37 mouse cellular contexts compared by ENCODE assay signal in the genomic region with DNA sequence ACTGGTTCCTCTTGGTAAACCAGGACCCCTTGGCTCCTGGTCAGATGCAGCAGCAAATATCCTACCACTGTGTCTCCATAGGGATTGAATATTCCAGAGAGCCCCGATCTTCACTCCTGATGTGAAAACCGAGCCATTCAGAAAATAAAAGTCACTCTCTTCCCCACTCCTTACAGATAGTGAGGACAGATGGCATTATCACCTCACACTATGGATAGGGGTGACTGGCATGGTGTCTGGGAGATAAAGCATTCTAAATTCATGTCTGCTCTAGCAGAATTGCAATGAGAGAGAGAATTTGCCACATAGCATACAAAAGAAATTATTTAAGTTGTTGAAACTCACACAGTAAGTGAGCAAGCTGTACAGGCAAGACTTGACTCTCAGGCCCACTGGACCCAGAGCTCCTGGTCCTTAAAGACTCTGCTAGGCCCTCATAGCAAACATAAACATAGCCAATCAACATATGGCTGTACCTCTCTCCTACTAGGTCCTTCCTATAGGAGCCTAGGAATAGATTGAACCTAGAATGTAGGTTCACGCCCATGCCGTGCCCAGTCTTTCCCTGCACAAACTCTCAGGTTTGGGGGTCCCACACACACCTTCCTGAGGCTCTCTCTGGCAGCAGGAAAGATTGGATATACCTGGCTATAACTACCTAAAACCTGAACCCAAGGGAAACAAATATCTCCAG. TPM values are rescaled to one million over a fixed set of nuclear protein-coding genes. Genes with fewer than 3 reads are reported as not detected.
A peak's percentile ranks its signal among the peaks of the same experiment; 100 is the strongest.
DNase-seq lines count a peak whose midpoint lies in the region; ATAC-seq and TF ChIP-seq lines count a peak whose summit lies in the region.
"Had no signal": no experiment of that assay in that cellular context is flagged by ENCODE, and none has a peak within 500 bp of the region (broad histone marks: within the 10 kb centered on the region; RNA-seq: fewer than 3 reads in every experiment).

No protein-coding gene starts in this region.

- peak overlapping the region; percentile 36 for H3K9ac ChIP-seq in liver, embryonic 11.5 days (ENCODE audit: low read depth, low read length)
- H3K9ac ChIP-seq in liver, embryonic 16.5 days (ENCODE audit: low read depth, low read length) = peak overlapping the region; percentile 52
- H3K9ac ChIP-seq in kidney, embryonic 14.5 days (ENCODE audit: low read depth, low read length) = no peak overlapping the region
- H3K9ac ChIP-seq: hindbrain, embryonic 15.5 days; kidney, embryonic 15.5 days; midbrain, embryonic 13.5 days; neural tube, embryonic 13.5 days; stomach, embryonic 15.5 days had no signal

- no peaks in the 10 kb centered on the region for H3K27me3 ChIP-seq in testis, adult 2 months (ENCODE audit: control insufficient read depth, insufficient read depth, low read length)
- no peaks in the 10 kb centered on the region for H3K27me3 ChIP-seq in liver, embryonic 11.5 days (replicated peaks; ENCODE audit: control insufficient read depth, insufficient read depth, low read length)
- no peaks in the 10 kb centered on the region for H3K27me3 ChIP-seq in liver, embryonic 16.5 days (ENCODE audit: control insufficient read depth, insufficient read depth, low read depth, low read length)
- no peaks in the 10 kb centered on the region for H3K27me3 ChIP-seq in kidney, embryonic 14.5 days (ENCODE audit: control insufficient read depth, insufficient read depth, low read length)
- H3K27me3 ChIP-seq: hindbrain, embryonic 15.5 days; kidney, embryonic 15.5 days; midbrain, embryonic 13.5 days; neural tube, embryonic 13.5 days; stomach, embryonic 15.5 days had no signal

- peak; percentile 77 for ATAC-seq in liver, embryonic 11.5 days (replicated peaks; ENCODE audit: low FRiP score)
- peak; percentile 82 for ATAC-seq in liver, embryonic 16.5 days (ENCODE audit: low read depth)
- ATAC-seq in kidney, embryonic 14.5 days (ENCODE audit: low FRiP score, low TSS enrichment) = no peak
- ATAC-seq: forebrain, embryonic 16.5 days; inflammation-experienced regulatory T-cells, adult 6 months; midbrain, embryonic 13.5 days had no signal

- H3K4me2 ChIP-seq in liver, embryonic 11.5 days = peak overlapping the region; percentile 27
- H3K4me2 ChIP-seq in liver, embryonic 16.5 days (ENCODE audit: low read depth, low read length) = peak overlapping the region; percentile 48
- no peak overlapping the region for H3K4me2 ChIP-seq in kidney, embryonic 14.5 days (replicated peaks; ENCODE audit: low read depth, low read length)
- H3K4me2 ChIP-seq: hindbrain, embryonic 15.5 days; kidney, embryonic 15.5 days; midbrain, embryonic 13.5 days; neural tube, embryonic 13.5 days; stomach, embryonic 15.5 days had no signal

- TF ChIP-seq POLR2A in testis, adult 2 months (IDR thresholded peaks at IDR 0.05; ENCODE audit: control insufficient read depth, low read depth, low read length) = no peak

- H3K36me3 ChIP-seq in testis, adult 2 months (ENCODE audit: control insufficient read depth, insufficient read depth, low read length) = no peaks in the 10 kb centered on the region; the same call in 1 of the 2 replicates
- H3K36me3 ChIP-seq in liver, embryonic 11.5 days (ENCODE audit: control insufficient read depth, insufficient read depth, low read length) = peaks cover 16% of the 10 kb centered on the region
- H3K36me3 ChIP-seq in liver, embryonic 16.5 days (ENCODE audit: control insufficient read depth, insufficient read depth) = peaks cover 13% of the 10 kb centered on the region; the same call in 1 of the 2 replicates
- peaks cover 68% of the 10 kb centered on the region for H3K36me3 ChIP-seq in kidney, embryonic 14.5 days (ENCODE audit: control insufficient read depth, insufficient read depth, low read length)
- H3K36me3 ChIP-seq: G1E had no signal

- no peak overlapping the region for H3K27ac ChIP-seq in testis, adult 2 months (ENCODE audit: control insufficient read depth, insufficient read depth, low read depth, low read length)
- H3K27ac ChIP-seq in liver, embryonic 11.5 days (ENCODE audit: low read depth, low read length) = peak overlapping the region; percentile 82
- H3K27ac ChIP-seq in liver, embryonic 16.5 days (ENCODE audit: low read length) = peak overlapping the region; percentile 85
- no peak overlapping the region for H3K27ac ChIP-seq in kidney, embryonic 14.5 days (ENCODE audit: low read depth, low read length)
- H3K27ac ChIP-seq: hindbrain, embryonic 10.5 days; hindbrain, embryonic 15.5 days; kidney, embryonic 15.5 days; midbrain, embryonic 13.5 days; neural tube, embryonic 13.5 days; stomach, embryonic 15.5 days had no signal

- no peak for TF ChIP-seq CTCF in testis, adult 2 months (IDR thresholded peaks at IDR 0.05; ENCODE audit: control insufficient read depth, insufficient read depth, insufficient replicate concordance, low read depth, low read length)

- 68% methylated on average over 4 of the region's 4 CpGs for WGBS in liver, embryonic 11.5 days
- WGBS in liver, embryonic 16.5 days (ENCODE audit: insufficient replicate concordance) = 28% methylated on average over 4 of the region's 4 CpGs
- 82% methylated on average over 4 of the region's 4 CpGs for WGBS in kidney, embryonic 14.5 days

- DNase-seq in testis, postnatal 14 days (ENCODE audit: low spot score) = no peak
- DNase-seq in liver, embryonic 11.5 days (ENCODE audit: low spot score) = no peak
- no peak for DNase-seq in thymus, postnatal 10 days (ENCODE audit: low spot score in 2 of 2)
- no peak for DNase-seq in adrenal gland, postnatal 25 days
- DNase-seq: adrenal gland, postnatal 14 days; cerebellum, adult 8-10 months; cerebellum, postnatal 36 days; heart, postnatal 14 days; kidney, adult 11 months; kidney, postnatal 36 days; layer of hippocampus, postnatal 36 days; lung, postnatal 36 days; thymus, adult 18-20 months; thymus, postnatal 36 days had no signal

- peak overlapping the region; percentile 83 for H3K4me3 ChIP-seq in testis, adult 2 months (ENCODE audit: control insufficient read depth, low read depth, low read length)
- H3K4me3 ChIP-seq in liver, embryonic 11.5 days (ENCODE audit: low read depth, low read length) = no peak overlapping the region
- peak overlapping the region; percentile 8; the same call in 1 of the 2 replicates for H3K4me3 ChIP-seq in liver, embryonic 16.5 days (ENCODE audit: low read depth, low read length)
- H3K4me3 ChIP-seq in kidney, embryonic 14.5 days (ENCODE audit: low read length) = no peak overlapping the region
- H3K4me3 ChIP-seq: hindbrain, embryonic 10.5 days; hindbrain, embryonic 15.5 days; kidney, embryonic 15.5 days; megakaryocyte, embryonic 14.5 days; midbrain, embryonic 13.5 days; neural tube, embryonic 13.5 days; stomach, embryonic 15.5 days had no signal

- H3K9me3 ChIP-seq in liver, embryonic 11.5 days (ENCODE audit: control insufficient read depth, low read length) = no peaks in the 10 kb centered on the region
- H3K9me3 ChIP-seq in liver, embryonic 16.5 days (replicated peaks; ENCODE audit: control insufficient read depth, low read length) = no peaks in the 10 kb centered on the region
- H3K9me3 ChIP-seq in kidney, embryonic 14.5 days (ENCODE audit: control insufficient read depth, low read length) = no peaks in the 10 kb centered on the region
- H3K9me3 ChIP-seq: hindbrain, embryonic 10.5 days; hindbrain, embryonic 15.5 days; kidney, embryonic 15.5 days; megakaryocyte, embryonic 14.5 days; midbrain, embryonic 13.5 days; neural tube, embryonic 13.5 days; stomach, embryonic 15.5 days had no signal

- H3K4me1 ChIP-seq in testis, adult 2 months (ENCODE audit: control insufficient read depth, insufficient read depth, low read length) = no peaks in the 10 kb centered on the region; the same call in 1 of the 2 replicates
- peaks cover 17% of the 10 kb centered on the region for H3K4me1 ChIP-seq in liver, embryonic 11.5 days (replicated peaks; ENCODE audit: control insufficient read depth, insufficient read depth, low read length)
- H3K4me1 ChIP-seq in liver, embryonic 16.5 days (ENCODE audit: control insufficient read depth, low read depth, low read length) = peaks cover 35% of the 10 kb centered on the region
- no peaks in the 10 kb centered on the region for H3K4me1 ChIP-seq in kidney, embryonic 14.5 days (ENCODE audit: control insufficient read depth, insufficient read depth, low read length)
- H3K4me1 ChIP-seq: hindbrain, embryonic 10.5 days; hindbrain, embryonic 15.5 days; kidney, embryonic 15.5 days; stomach, embryonic 15.5 days had no signal

RNA-seq across cellular contexts. Expression of gene Akna, which starts 20.3 kb away (rescaled TPM):
- polyA plus RNA-seq in testis, adult 2 months (2012; rRNA removed) = 56.8 and 61.0 TPM in 2 replicates
- polyA plus RNA-seq in liver, embryonic 11.5 days (2014; fragmentation: Nextera tagmentation; extraction: Ambion mirVana) = 8.8 and 8.9 TPM in 2 replicates
- polyA plus RNA-seq in liver, embryonic 16.5 days (2015; fragmentation: Nextera tagmentation; extraction: Ambion mirVana) = 5.1 and 6.1 TPM in 2 replicates
- polyA plus RNA-seq in kidney, embryonic 14.5 days (2014; fragmentation: Nextera tagmentation; extraction: Ambion mirVana) = 4.1 and 7.3 TPM in 2 replicates
- 2.7 and 3.8 TPM in 2 replicates for total RNA-seq in adrenal gland, postnatal 25 days (2021)

RNA-seq across cellular contexts. Expression of gene Orm2, which starts 20.6 kb away (rescaled TPM):
- not detected in 2 replicates for polyA plus RNA-seq in testis, adult 2 months (2012; rRNA removed)
- not detected in 2 replicates for polyA plus RNA-seq in liver, embryonic 11.5 days (2014; fragmentation: Nextera tagmentation; extraction: Ambion mirVana)
- polyA plus RNA-seq in liver, embryonic 16.5 days (2015; fragmentation: Nextera tagmentation; extraction: Ambion mirVana) = not detected in 2 replicates
- polyA plus RNA-seq in kidney, embryonic 14.5 days (2014; fragmentation: Nextera tagmentation; extraction: Ambion mirVana) = not detected in 2 replicates
- 3.3 and 6.7 TPM in 2 replicates for total RNA-seq in adrenal gland, postnatal 25 days (2021)
- total RNA-seq: G1E; gastrocnemius, postnatal 4 days; layer of hippocampus, adult 8-10 months; layer of hippocampus, postnatal 36 days; left cerebral cortex, postnatal 14 days had no signal
- polyA plus RNA-seq: brain, embryonic 14.5 days; embryonic facial prominence, embryonic 11.5 days; forebrain, embryonic 11.5 days; forebrain, embryonic 16.5 days; G1E; heart, embryonic 14.5 days; hindbrain, embryonic 10.5 days; hindbrain, embryonic 15.5 days; kidney, embryonic 15.5 days; limb, embryonic 11.5 days; lung, embryonic 16.5 days; midbrain, embryonic 13.5 days; neural tube, embryonic 13.5 days; stomach, embryonic 15.5 days had no signal

RNA-seq across cellular contexts. Expression of gene Orm3, which starts 26.9 kb away (rescaled TPM):
- not detected in 2 replicates for polyA plus RNA-seq in testis, adult 2 months (2012; rRNA removed)
- polyA plus RNA-seq in liver, embryonic 11.5 days (2014; fragmentation: Nextera tagmentation; extraction: Ambion mirVana) = not detected in 2 replicates
- polyA plus RNA-seq in liver, embryonic 16.5 days (2015; fragmentation: Nextera tagmentation; extraction: Ambion mirVana) = not detected in 2 replicates
- not detected in 2 replicates for polyA plus RNA-seq in kidney, embryonic 14.5 days (2014; fragmentation: Nextera tagmentation; extraction: Ambion mirVana)
- total RNA-seq in adrenal gland, postnatal 25 days (2021) = 9.9 and 10.4 TPM in 2 replicates
- total RNA-seq: G1E; gastrocnemius, adult 8-10 months; gastrocnemius, postnatal 4 days; layer of hippocampus, adult 8-10 months; layer of hippocampus, postnatal 36 days; left cerebral cortex, postnatal 14 days had no signal
- polyA plus RNA-seq: brain, embryonic 14.5 days; embryonic facial prominence, embryonic 11.5 days; forebrain, embryonic 11.5 days; forebrain, embryonic 16.5 days; G1E; heart, embryonic 14.5 days; hindbrain, embryonic 10.5 days; hindbrain, embryonic 15.5 days; kidney, embryonic 15.5 days; limb, embryonic 11.5 days; lung, embryonic 16.5 days; midbrain, embryonic 13.5 days; neural tube, embryonic 13.5 days; stomach, embryonic 15.5 days had no signal

RNA-seq across cellular contexts. Expression of gene Orm1, which starts 38.5 kb away (rescaled TPM):
- 0.59 TPM in 1 of 2 replicates, not detected in the other for polyA plus RNA-seq in testis, adult 2 months (2012; rRNA removed)
- polyA plus RNA-seq in liver, embryonic 11.5 days (2014; fragmentation: Nextera tagmentation; extraction: Ambion mirVana) = not detected in 2 replicates
- polyA plus RNA-seq in liver, embryonic 16.5 days (2015; fragmentation: Nextera tagmentation; extraction: Ambion mirVana) = 1.0 and 1.1 TPM in 2 replicates
- polyA plus RNA-seq in kidney, embryonic 14.5 days (2014; fragmentation: Nextera tagmentation; extraction: Ambion mirVana) = not detected in 2 replicates
- 28.8 and 42.3 TPM in 2 replicates for total RNA-seq in adrenal gland, postnatal 25 days (2021)
- total RNA-seq: G1E; layer of hippocampus, adult 8-10 months; layer of hippocampus, postnatal 36 days; left cerebral cortex, postnatal 14 days had no signal
- polyA plus RNA-seq: brain, embryonic 14.5 days; embryonic facial prominence, embryonic 11.5 days; forebrain, embryonic 11.5 days; forebrain, embryonic 16.5 days; G1E; heart, embryonic 14.5 days; hindbrain, embryonic 10.5 days; hindbrain, embryonic 15.5 days; inflammation-experienced regulatory T-cells, adult 6 months; kidney, embryonic 15.5 days; limb, embryonic 11.5 days; lung, embryonic 16.5 days; midbrain, embryonic 13.5 days; neural tube, embryonic 13.5 days had no signal

Comparison
In these comparisons a context has a peak if more than half of its experiments do, and no peak if none do; other contexts are left out.
1. H3K4me3 ChIP-seq: peak in testis, adult 2 months (single experiment) and liver, embryonic 16.5 days (single experiment); none in liver, embryonic 11.5 days (single experiment) and kidney, embryonic 14.5 days (single experiment).
2. H3K27ac ChIP-seq: peak in liver, embryonic 11.5 days (single experiment) and liver, embryonic 16.5 days (single experiment); none in testis, adult 2 months (single experiment) and kidney, embryonic 14.5 days (single experiment).